Mouse (Mus musculus) MEL (cell line): ENCODE results near the gene Chst12.

Source experiments
- BHLHE40 ChIP-seq: IDR thresholded peaks from 2 replicates; pipeline ENCODE4 v1.6.1; 2012; ENCODE audit warnings: low read depth, mild to moderate bottlenecking, inconsistent platforms, low read length, improper control_type of control experiment, borderline replicate concordance
- EP300 ChIP-seq, 2 experiments: IDR thresholded peaks; 2 replicates each; pipeline ENCODE4 v1.6.1; 2011; ENCODE audit warnings: improper control_type of control experiment in 2 of 2, low read length in 2 of 2, low read depth in 1 of 2, mild to moderate bottlenecking in 1 of 2
- MAFK ChIP-seq: IDR thresholded peaks from 2 replicates; pipeline ENCODE4 v1.6.1; 2011; ENCODE audit warnings: low read depth, mild to moderate bottlenecking, low read length, improper control_type of control experiment, borderline replicate concordance
- POLR2A ChIP-seq, 2 experiments: IDR thresholded peaks; 2 replicates each; pipeline ENCODE4 v1.6.1; 2011 to 2012; ENCODE audit warnings: low read length in 2 of 2, mild to moderate bottlenecking in 2 of 2, control low read depth in 1 of 2, improper control_type of control experiment in 1 of 2, low read depth in 1 of 2, moderate library complexity in 1 of 2; ENCODE audit not compliant: control insufficient read depth in 1 of 2, insufficient read depth in 1 of 2, poor library complexity in 1 of 2
- POLR2AphosphoS5 ChIP-seq: IDR thresholded peaks from 2 replicates; pipeline ENCODE4 v1.6.1; 2012; ENCODE audit warnings: low read depth, borderline replicate concordance, mild to moderate bottlenecking, inconsistent platforms, low read length, moderate library complexity, mixed read lengths

DNA sequence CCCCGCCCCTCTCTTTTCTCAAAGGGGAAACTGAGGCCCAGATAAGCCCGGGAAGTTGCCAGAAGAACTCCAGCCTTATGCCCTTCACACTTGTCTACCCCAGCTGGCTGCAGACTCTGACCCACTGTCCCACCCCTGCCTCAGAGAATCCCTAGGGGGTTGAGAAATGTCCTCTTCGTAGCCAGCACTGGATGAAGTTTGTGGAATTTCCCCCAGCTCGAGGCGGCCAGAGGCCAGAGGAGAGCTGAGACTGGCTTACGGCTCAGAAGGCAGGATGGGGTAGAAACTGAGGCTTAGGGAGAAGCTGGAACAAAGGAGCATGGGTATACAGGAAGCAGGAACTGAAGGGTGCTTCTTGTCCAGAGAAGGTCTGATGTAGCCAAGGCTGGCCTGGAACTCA is 67.3 kb downstream of the Chst12 start:
- TF ChIP-seq POLR2A (IDR thresholded peaks at IDR 0.05; ENCODE audit: control insufficient read depth in 1 of 2, insufficient read depth in 1 of 2, low read depth in 1 of 2, low read length in 2 of 2, poor library complexity in 1 of 2), result no peak
- TF ChIP-seq EP300 (IDR thresholded peaks at IDR 0.05; ENCODE audit: low read depth in 1 of 2, low read length in 2 of 2), result no peak
- no peak for TF ChIP-seq MAFK
- no peak for TF ChIP-seq BHLHE40
- no peak for TF ChIP-seq POLR2AphosphoS5
